Mouse (Mus musculus) limb, embryonic 13.5 days (tissue): ENCODE measurements around the gene Khdrbs2. TPM values are rescaled to one million over a fixed set of nuclear protein-coding genes. Genes with fewer than 3 reads are reported as not detected.

Source experiments
- ATAC-seq: fragments of 200-750 bp; cut with Nextera tagmentation; 2 replicates; pipeline ENCODE4 v1.8.0; 2017; ENCODE audit warnings: low read depth, moderate number of reproducible peaks, moderate TSS enrichment; ENCODE audit not compliant: low FRiP score
- H3K27ac ChIP-seq: fragments of 300-500 bp; sonication (generic); 2 replicates; pipeline ENCODE4 v1.5.1; 2015; ENCODE audit warnings: inconsistent platforms, mild to moderate bottlenecking, moderate library complexity
- H3K27me3 ChIP-seq: fragments of 300-500 bp; sonication (generic); 2 replicates; pipeline ENCODE4 v1.6.1; 2015; ENCODE audit warnings: mild to moderate bottlenecking, inconsistent platforms
- H3K36me3 ChIP-seq: fragments of 300-500 bp; sonication (generic); 2 replicates; pipeline ENCODE4 v1.6.1; 2015; ENCODE audit warnings: inconsistent platforms, mild to moderate bottlenecking, moderate library complexity
- H3K4me1 ChIP-seq: fragments of 300-500 bp; sonication (generic); 2 replicates; pipeline ENCODE4 v1.6.1; 2015; ENCODE audit warnings: inconsistent platforms
- H3K4me2 ChIP-seq: fragments of 300-500 bp; sonication (generic); replicated peaks from 2 replicates; pipeline ENCODE4 v1.6.1; 2015; ENCODE audit warnings: inconsistent platforms, mild to moderate bottlenecking, moderate library complexity
- H3K4me3 ChIP-seq: fragments of 300-500 bp; sonication (generic); 2 replicates; pipeline ENCODE4 v1.5.1; 2015; ENCODE audit warnings: moderate library complexity, mild to moderate bottlenecking, inconsistent platforms
- H3K9ac ChIP-seq: fragments of 300-500 bp; sonication (generic); 2 replicates; pipeline ENCODE4 v1.6.1; 2015; ENCODE audit warnings: mild to moderate bottlenecking, inconsistent platforms
- H3K9me3 ChIP-seq: fragments of 300-500 bp; sonication (generic); 2 replicates; pipeline ENCODE4 v1.6.1; 2016; ENCODE audit warnings: inconsistent platforms
- WGBS: fragments of 180-500 bp; shearing (Covaris S2); methylation state at CpG from one replicate; pipeline ENCODE4 v1.1.7; 2015; 5-methylcytosine and 5-hydroxymethylcytosine counted together
- polyA plus RNA-seq: library from polyadenylated mRNA; unstranded; fragments of >200 nt; fragmentation: Nextera tagmentation; extraction: Ambion mirVana; gene quantifications from 2 replicates; pipeline ENCODE4 v1.2.1, GENCODE M21; 2015

Khdrbs2 gene
- 3.3 and 4.4 TPM in 2 replicates for polyA plus RNA-seq

DNA sequence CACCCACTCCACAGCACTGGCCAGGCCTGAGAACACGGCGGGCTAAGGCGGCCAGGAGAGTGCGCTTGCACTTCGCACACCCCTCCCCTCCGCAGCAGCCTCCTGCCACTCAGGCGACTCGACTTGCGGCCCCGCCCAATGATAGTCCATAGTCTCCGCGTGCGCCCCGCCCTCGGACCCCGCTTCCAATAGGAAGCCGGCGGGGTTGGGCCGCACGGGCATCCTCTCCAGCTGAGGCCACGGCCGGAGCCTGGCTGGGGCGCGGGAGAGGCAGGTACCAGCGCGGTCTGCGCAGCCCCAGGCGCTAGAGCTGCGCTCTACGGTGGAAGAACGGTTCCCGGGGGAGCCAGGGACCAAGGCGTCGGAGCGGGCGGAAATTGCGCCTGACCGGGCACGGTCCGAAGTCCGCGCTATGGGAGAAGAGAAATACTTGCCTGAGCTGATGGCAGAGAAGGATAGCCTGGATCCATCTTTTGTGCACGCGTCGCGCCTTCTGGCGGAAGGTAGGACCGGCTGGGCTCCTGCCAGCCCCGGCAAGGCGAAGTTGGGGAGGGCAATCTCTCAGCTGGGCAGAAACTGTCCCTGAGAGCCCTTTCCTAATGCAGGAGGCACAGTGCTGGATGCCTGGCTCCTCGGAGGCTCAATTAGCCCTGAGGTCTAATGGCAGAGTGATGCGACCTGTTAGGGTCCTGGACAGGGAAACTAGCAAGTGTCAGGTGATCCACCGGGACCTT, at the start of gene Khdrbs2:
Gene Khdrbs2 (plus strand): TSS at position 209 of the 734 bp plus-strand sequence.
- Histone ChIP-seq H3K4me2 (peak within 1 kb of the TSS; percentile 90), H3K27me3 (peaks cover 24% of the 10 kb centered on the region), H3K4me1 (peaks cover 3% of the 10 kb centered on the region; the same call in 1 of the 2 replicates), H3K9me3 (no peaks in the 10 kb centered on the region), H3K27ac (no peak within 1 kb of the TSS), H3K36me3 (no peaks in the 10 kb centered on the region), H3K4me3 (peak within 1 kb of the TSS; percentile 57), H3K9ac (peak within 1 kb of the TSS; percentile 66)
- under 1% methylated on average over 53 of the region's 53 CpGs for WGBS
- peak; percentile 100 for ATAC-seq

GRCm38 (mm10) chr1:32174566-32174965, 2.1 kb downstream of the Khdrbs2 start:
- no peak overlapping the region for H3K27ac ChIP-seq
- no peaks in the 10 kb centered on the region for H3K36me3 ChIP-seq
- WGBS, result 65% methylated on average over 5 of the region's 5 CpGs
- no peak overlapping the region for H3K4me3 ChIP-seq
- H3K27me3 ChIP-seq, result peaks cover 24% of the 10 kb centered on the region
- no peak overlapping the region for H3K4me2 ChIP-seq
- no peak overlapping the region for H3K9ac ChIP-seq
- H3K4me1 ChIP-seq, result peaks cover 3% of the 10 kb centered on the region; the same call in 1 of the 2 replicates
- no peaks in the 10 kb centered on the region for H3K9me3 ChIP-seq
- ATAC-seq, result no peak

- Histone ChIP-seq H3K27ac (no peak overlapping the region), H3K27me3 (no peaks in the 10 kb centered on the region), H3K9ac (no peak overlapping the region), H3K9me3 (no peaks in the 10 kb centered on the region), H3K4me3 (no peak overlapping the region), H3K4me1 (no peaks in the 10 kb centered on the region), H3K36me3 (no peaks in the 10 kb centered on the region), H3K4me2 (no peak overlapping the region)
- no peak for ATAC-seq
- WGBS, result 76% methylated on average over 1 of the region's 1 CpGs
These were observed 27.2 kb downstream of the Khdrbs2 start for GRCm38 (mm10) chr1:32199664-32200260.

DNA sequence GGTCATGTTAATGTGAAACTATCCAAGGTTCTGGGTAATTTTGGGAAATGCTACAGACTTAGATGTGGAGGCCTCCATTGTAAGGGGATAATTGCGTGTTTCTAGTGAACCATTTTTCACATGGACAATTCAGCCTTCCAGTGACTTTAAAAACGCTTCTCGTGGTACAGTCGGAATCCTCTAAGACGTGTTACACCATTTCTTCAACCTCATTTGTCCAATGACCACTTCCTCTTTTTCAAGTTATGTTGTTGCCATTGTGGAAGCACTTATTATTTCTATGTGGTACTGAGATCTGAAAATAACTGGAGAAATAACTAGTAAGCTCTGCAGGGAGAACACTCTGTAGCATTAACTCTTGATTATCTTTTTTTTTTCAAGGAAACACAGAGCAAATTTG, 75.9 kb downstream of the Khdrbs2 start:
- no peak overlapping the region for H3K4me3 ChIP-seq
- H3K27ac ChIP-seq, result no peak overlapping the region
- no peak for ATAC-seq
- no peaks in the 10 kb centered on the region for H3K9me3 ChIP-seq
- H3K27me3 ChIP-seq, result no peaks in the 10 kb centered on the region
- H3K4me2 ChIP-seq, result no peak overlapping the region
- H3K4me1 ChIP-seq, result no peaks in the 10 kb centered on the region
- WGBS, result 88% methylated on average over 5 of the region's 5 CpGs
- no peak overlapping the region for H3K9ac ChIP-seq
- no peaks in the 10 kb centered on the region for H3K36me3 ChIP-seq

GRCm38 (mm10) chr1:32249602-32250001, 77.1 kb downstream of the Khdrbs2 start:
- Histone ChIP-seq H3K4me3 (no peak overlapping the region), H3K9ac (no peak overlapping the region), H3K4me2 (no peak overlapping the region), H3K9me3 (no peaks in the 10 kb centered on the region), H3K4me1 (no peaks in the 10 kb centered on the region), H3K27me3 (no peaks in the 10 kb centered on the region), H3K36me3 (no peaks in the 10 kb centered on the region), H3K27ac (no peak overlapping the region)
- WGBS, result 88% methylated on average over 2 of the region's 2 CpGs
- ATAC-seq, result no peak

- WGBS, result 85% methylated on average over 1 of the region's 1 CpGs
- no peak overlapping the region for H3K9ac ChIP-seq
These were observed 77.8 kb downstream of the Khdrbs2 start for GRCm38 (mm10) chr1:32250337-32250736.

DNA sequence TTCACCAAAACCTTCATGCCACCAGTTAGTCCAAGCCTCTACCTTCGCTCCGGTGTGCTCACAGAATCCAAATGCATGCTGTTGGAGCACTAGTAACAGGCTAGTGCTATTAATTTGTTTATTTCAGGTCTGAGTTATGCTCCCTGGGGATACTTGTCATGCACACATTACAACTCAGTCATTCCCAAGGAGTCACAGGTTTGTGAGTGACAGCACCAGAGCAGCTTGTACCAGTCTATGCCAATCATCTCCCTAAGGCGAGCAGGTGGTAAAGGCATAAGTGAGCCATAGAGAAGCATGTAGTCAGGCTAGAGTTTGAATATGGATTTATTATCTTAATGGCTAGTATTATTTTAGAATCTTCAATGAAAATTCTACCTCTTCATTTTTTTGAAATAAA, 86.4 kb downstream of the Khdrbs2 start:
- Histone ChIP-seq H3K9ac (no peak overlapping the region), H3K4me2 (no peak overlapping the region), H3K27me3 (no peaks in the 10 kb centered on the region), H3K36me3 (no peaks in the 10 kb centered on the region), H3K4me1 (no peaks in the 10 kb centered on the region), H3K4me3 (no peak overlapping the region), H3K27ac (no peak overlapping the region), H3K9me3 (no peaks in the 10 kb centered on the region)
- no peak for ATAC-seq
- 85% methylated on average over 3 of the region's 3 CpGs for WGBS

More at GRCm38 (mm10) chr1:32250337-32250736, 77.8 kb downstream of the Khdrbs2 start:
- no peak overlapping the region for H3K27ac ChIP-seq
- H3K27me3 ChIP-seq, result no peaks in the 10 kb centered on the region
- H3K4me3 ChIP-seq, result no peak overlapping the region
- no peaks in the 10 kb centered on the region for H3K9me3 ChIP-seq
- no peak for ATAC-seq
- no peak overlapping the region for H3K4me2 ChIP-seq
- no peaks in the 10 kb centered on the region for H3K4me1 ChIP-seq
- H3K36me3 ChIP-seq, result no peaks in the 10 kb centered on the region

- Histone ChIP-seq H3K27ac (no peak overlapping the region), H3K27me3 (no peaks in the 10 kb centered on the region), H3K4me2 (no peak overlapping the region), H3K36me3 (no peaks in the 10 kb centered on the region), H3K9me3 (no peaks in the 10 kb centered on the region), H3K4me3 (no peak overlapping the region), H3K9ac (no peak overlapping the region), H3K4me1 (no peaks in the 10 kb centered on the region)
- 100% methylated on average over 3 of the region's 3 CpGs for WGBS
- no peak for ATAC-seq
These were observed 98.0 kb downstream of the Khdrbs2 start for GRCm38 (mm10) chr1:32270519-32270918.

GRCm38 (mm10) chr1:32294702-32295101, 122.2 kb downstream of the Khdrbs2 start:
- H3K27ac ChIP-seq, result no peak overlapping the region
- H3K4me1 ChIP-seq, result no peaks in the 10 kb centered on the region
- no peaks in the 10 kb centered on the region for H3K36me3 ChIP-seq
- H3K27me3 ChIP-seq, result no peaks in the 10 kb centered on the region
- no peak overlapping the region for H3K9ac ChIP-seq
- no peaks in the 10 kb centered on the region for H3K9me3 ChIP-seq
- H3K4me3 ChIP-seq, result no peak overlapping the region
- H3K4me2 ChIP-seq, result no peak overlapping the region
- no peak for ATAC-seq
- WGBS, result 84% methylated on average over 1 of the region's 1 CpGs

- no peak overlapping the region for H3K9ac ChIP-seq
- H3K27ac ChIP-seq, result no peak overlapping the region
- no peak for ATAC-seq
- H3K4me2 ChIP-seq, result no peak overlapping the region
- WGBS, result 84% methylated on average over 5 of the region's 5 CpGs
- no peak overlapping the region for H3K4me3 ChIP-seq
- H3K36me3 ChIP-seq, result no peaks in the 10 kb centered on the region
- no peaks in the 10 kb centered on the region for H3K4me1 ChIP-seq
- H3K9me3 ChIP-seq, result no peaks in the 10 kb centered on the region
- no peaks in the 10 kb centered on the region for H3K27me3 ChIP-seq
These were observed 128.9 kb downstream of the Khdrbs2 start for GRCm38 (mm10) chr1:32301391-32301790.

DNA sequence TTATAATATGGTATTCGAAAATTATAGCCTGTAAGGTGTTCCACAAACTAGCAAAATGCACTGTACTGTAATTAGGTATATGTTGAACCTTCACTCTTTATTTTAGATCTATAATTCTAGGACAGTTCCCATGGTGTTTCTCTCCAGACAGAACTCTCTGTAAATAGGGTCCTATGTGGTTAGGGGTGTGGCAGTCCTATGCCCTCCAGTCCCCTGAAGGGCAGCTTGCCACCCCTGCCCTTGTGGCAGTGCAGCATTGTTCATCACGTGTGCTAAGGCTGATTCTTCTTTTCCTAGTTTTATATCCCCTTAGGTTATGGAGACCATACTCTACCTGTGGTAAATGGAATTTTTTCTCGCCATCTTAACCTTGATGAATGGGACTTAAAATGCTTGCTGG, 136.6 kb downstream of the Khdrbs2 start:
- Histone ChIP-seq H3K4me3 (no peak overlapping the region), H3K4me1 (no peaks in the 10 kb centered on the region), H3K27ac (no peak overlapping the region), H3K9me3 (no peaks in the 10 kb centered on the region), H3K27me3 (no peaks in the 10 kb centered on the region), H3K4me2 (no peak overlapping the region), H3K36me3 (no peaks in the 10 kb centered on the region), H3K9ac (no peak overlapping the region)
- 67% methylated on average over 3 of the region's 3 CpGs for WGBS
- ATAC-seq, result no peak

DNA sequence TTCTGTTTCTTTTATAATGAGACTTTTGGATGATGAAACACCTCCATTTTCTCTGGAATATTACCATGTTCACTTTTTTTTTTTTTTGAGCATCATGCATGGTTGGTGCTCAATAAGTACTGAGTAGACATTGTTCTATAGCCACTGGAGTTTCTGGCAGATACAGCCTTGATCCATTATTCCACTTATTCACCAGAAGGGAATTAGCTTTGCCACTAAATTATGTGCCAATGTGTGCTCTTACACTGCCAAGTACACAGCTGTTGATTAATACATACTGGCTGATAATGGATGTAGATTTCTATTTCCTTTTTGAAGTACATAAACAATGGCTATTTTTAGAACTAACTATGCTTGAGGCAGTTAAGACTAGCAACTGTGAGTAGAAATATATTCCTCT, 137.1 kb downstream of the Khdrbs2 start:
- Histone ChIP-seq H3K36me3 (no peaks in the 10 kb centered on the region), H3K4me3 (no peak overlapping the region), H3K9ac (no peak overlapping the region), H3K4me2 (no peak overlapping the region), H3K27ac (no peak overlapping the region), H3K4me1 (no peaks in the 10 kb centered on the region), H3K27me3 (no peaks in the 10 kb centered on the region), H3K9me3 (no peaks in the 10 kb centered on the region)
- no peak for ATAC-seq

GRCm38 (mm10) chr1:32339108-32339507, 166.6 kb downstream of the Khdrbs2 start:
- WGBS, result 91% methylated on average over 1 of the region's 1 CpGs
- H3K4me2 ChIP-seq, result no peak overlapping the region
- H3K27ac ChIP-seq, result no peak overlapping the region
- H3K27me3 ChIP-seq, result no peaks in the 10 kb centered on the region
- H3K4me1 ChIP-seq, result no peaks in the 10 kb centered on the region
- H3K9ac ChIP-seq, result no peak overlapping the region
- no peak overlapping the region for H3K4me3 ChIP-seq
- H3K36me3 ChIP-seq, result no peaks in the 10 kb centered on the region
- ATAC-seq, result no peak
- H3K9me3 ChIP-seq, result no peaks in the 10 kb centered on the region
